Mouse (Mus musculus): ENCODE measurements around the gene Syne1. TPM values are rescaled to one million over a fixed set of nuclear protein-coding genes. Genes with fewer than 3 reads are reported as not detected.

Gene Syne1
- polyA plus RNA-seq, 1 experiment from 2014 or later, result 17.8 TPM

- Histone ChIP-seq H3K27ac (replicated peaks; ENCODE audit: low read depth, low read length) (no peak overlapping the region), H3K27me3 (ENCODE audit: control insufficient read depth, insufficient read depth, low read length) (no peaks in the 10 kb centered on the region), H3K36me3 (ENCODE audit: control insufficient read depth, insufficient read depth, low read length) (0 out of 2 replicates have a peak, but pooled peaks cover 2% of the 10 kb centered on the region), H3K9me3 (ENCODE audit: control insufficient read depth, low read length) (no peaks in the 10 kb centered on the region), H3K9ac (replicated peaks; ENCODE audit: low read length) (no peak overlapping the region), H3K4me2 (ENCODE audit: low read length) (no peak overlapping the region), H3K4me3 (replicated peaks; ENCODE audit: low read depth, low read length) (no peak overlapping the region), H3K4me1 (ENCODE audit: control insufficient read depth, insufficient read depth, low read length) (no peaks in the 10 kb centered on the region)
- DNase-seq (no peak), ATAC-seq (ENCODE audit: low FRiP score, low TSS enrichment) (no peak)
These were observed 297.5 kb downstream of the Syne1 start for GRCm38 (mm10) chr10:5253752-5254151.

GRCm38 (mm10) chr10:5250702-5251101, 300.6 kb downstream of the Syne1 start:
- H3K9me3 ChIP-seq (ENCODE audit: control insufficient read depth, low read length), result no peaks in the 10 kb centered on the region
- ATAC-seq (ENCODE audit: low FRiP score, low TSS enrichment) (no peak), DNase-seq (no peak)
- WGBS, result 84% methylated on average over 10 of the region's 10 CpGs
- H3K27ac ChIP-seq (replicated peaks; ENCODE audit: low read depth, low read length), result no peak overlapping the region
- no peaks in the 10 kb centered on the region for H3K36me3 ChIP-seq (ENCODE audit: control insufficient read depth, insufficient read depth, low read length)
- H3K4me1 ChIP-seq (ENCODE audit: control insufficient read depth, insufficient read depth, low read length), result no peaks in the 10 kb centered on the region
- H3K4me2 ChIP-seq (ENCODE audit: low read length), result no peak overlapping the region
- no peaks in the 10 kb centered on the region for H3K27me3 ChIP-seq (ENCODE audit: control insufficient read depth, insufficient read depth, low read length)
- no peak overlapping the region for H3K4me3 ChIP-seq (replicated peaks; ENCODE audit: low read depth, low read length)
- H3K9ac ChIP-seq (replicated peaks; ENCODE audit: low read length), result no peak overlapping the region

GRCm38 (mm10) chr10:5239680-5240079, 311.6 kb downstream of the Syne1 start:
- no peak for DNase-seq
- WGBS, result 53% methylated on average over 4 of the region's 4 CpGs

GRCm38 (mm10) chr10:5236926-5237325, 314.4 kb downstream of the Syne1 start:
- Histone ChIP-seq H3K9ac (replicated peaks; ENCODE audit: low read length) (no peak overlapping the region), H3K4me1 (ENCODE audit: control insufficient read depth, insufficient read depth, low read length) (no peaks in the 10 kb centered on the region), H3K9me3 (ENCODE audit: control insufficient read depth, low read length) (no peaks in the 10 kb centered on the region), H3K27me3 (ENCODE audit: control insufficient read depth, insufficient read depth, low read length) (no peaks in the 10 kb centered on the region), H3K4me2 (ENCODE audit: low read length) (no peak overlapping the region), H3K27ac (replicated peaks; ENCODE audit: low read depth, low read length) (no peak overlapping the region), H3K4me3 (replicated peaks; ENCODE audit: low read depth, low read length) (no peak overlapping the region), H3K36me3 (ENCODE audit: control insufficient read depth, insufficient read depth, low read length) (no peaks in the 10 kb centered on the region)
- DNase-seq (no peak), ATAC-seq (ENCODE audit: low FRiP score, low TSS enrichment) (no peak)
- 36% methylated on average over 4 of the region's 4 CpGs for WGBS

More at GRCm38 (mm10) chr10:5239680-5240079, 311.6 kb downstream of the Syne1 start:
- Histone ChIP-seq H3K9me3 (ENCODE audit: control insufficient read depth, low read length) (no peaks in the 10 kb centered on the region), H3K27me3 (ENCODE audit: control insufficient read depth, insufficient read depth, low read length) (no peaks in the 10 kb centered on the region), H3K36me3 (ENCODE audit: control insufficient read depth, insufficient read depth, low read length) (no peaks in the 10 kb centered on the region), H3K9ac (replicated peaks; ENCODE audit: low read length) (no peak overlapping the region), H3K4me1 (ENCODE audit: control insufficient read depth, insufficient read depth, low read length) (no peaks in the 10 kb centered on the region), H3K27ac (replicated peaks; ENCODE audit: low read depth, low read length) (no peak overlapping the region), H3K4me3 (replicated peaks; ENCODE audit: low read depth, low read length) (no peak overlapping the region), H3K4me2 (ENCODE audit: low read length) (no peak overlapping the region)
- no peak for ATAC-seq (ENCODE audit: low FRiP score, low TSS enrichment)

GRCm38 (mm10) chr10:5236171-5236570, 315.1 kb downstream of the Syne1 start:
- no peak overlapping the region for H3K4me2 ChIP-seq (ENCODE audit: low read length)
- H3K27ac ChIP-seq (replicated peaks; ENCODE audit: low read depth, low read length), result no peak overlapping the region
- no peak for ATAC-seq (ENCODE audit: low FRiP score, low TSS enrichment)

GRCm38 (mm10) chr10:5234721-5235501, 316.4 kb downstream of the Syne1 start:
- no peak for DNase-seq
- no peak for ATAC-seq (ENCODE audit: low FRiP score, low TSS enrichment)
- WGBS, result 85% methylated on average over 9 of the region's 9 CpGs

More at GRCm38 (mm10) chr10:5236171-5236570, 315.1 kb downstream of the Syne1 start:
- Histone ChIP-seq H3K9me3 (ENCODE audit: control insufficient read depth, low read length) (no peaks in the 10 kb centered on the region), H3K27me3 (ENCODE audit: control insufficient read depth, insufficient read depth, low read length) (no peaks in the 10 kb centered on the region), H3K9ac (replicated peaks; ENCODE audit: low read length) (no peak overlapping the region), H3K4me3 (replicated peaks; ENCODE audit: low read depth, low read length) (no peak overlapping the region), H3K4me1 (ENCODE audit: control insufficient read depth, insufficient read depth, low read length) (no peaks in the 10 kb centered on the region), H3K36me3 (ENCODE audit: control insufficient read depth, insufficient read depth, low read length) (no peaks in the 10 kb centered on the region)
- 83% methylated on average over 3 of the region's 3 CpGs for WGBS
- no peak for DNase-seq

GRCm38 (mm10) chr10:5229129-5229528, 322.2 kb downstream of the Syne1 start:
- ATAC-seq (ENCODE audit: low FRiP score, low TSS enrichment), result no peak
- Histone ChIP-seq H3K27me3 (ENCODE audit: control insufficient read depth, insufficient read depth, low read length) (no peaks in the 10 kb centered on the region), H3K9ac (replicated peaks; ENCODE audit: low read length) (no peak overlapping the region), H3K27ac (replicated peaks; ENCODE audit: low read depth, low read length) (no peak overlapping the region), H3K9me3 (ENCODE audit: control insufficient read depth, low read length) (no peaks in the 10 kb centered on the region), H3K4me1 (ENCODE audit: control insufficient read depth, insufficient read depth, low read length) (no peaks in the 10 kb centered on the region), H3K4me2 (ENCODE audit: low read length) (no peak overlapping the region), H3K4me3 (replicated peaks; ENCODE audit: low read depth, low read length) (no peak overlapping the region), H3K36me3 (ENCODE audit: control insufficient read depth, insufficient read depth, low read length) (no peaks in the 10 kb centered on the region)
- DNase-seq, result no peak
- WGBS, result 94% methylated on average over 8 of the region's 8 CpGs

More at GRCm38 (mm10) chr10:5234721-5235501, 316.4 kb downstream of the Syne1 start:
- Histone ChIP-seq H3K9me3 (ENCODE audit: control insufficient read depth, low read length) (no peaks in the 10 kb centered on the region), H3K9ac (replicated peaks; ENCODE audit: low read length) (no peak overlapping the region), H3K4me2 (ENCODE audit: low read length) (no peak overlapping the region), H3K4me3 (replicated peaks; ENCODE audit: low read depth, low read length) (no peak overlapping the region), H3K4me1 (ENCODE audit: control insufficient read depth, insufficient read depth, low read length) (no peaks in the 10 kb centered on the region), H3K36me3 (ENCODE audit: control insufficient read depth, insufficient read depth, low read length) (no peaks in the 10 kb centered on the region), H3K27ac (replicated peaks; ENCODE audit: low read depth, low read length) (no peak overlapping the region), H3K27me3 (ENCODE audit: control insufficient read depth, insufficient read depth, low read length) (no peaks in the 10 kb centered on the region)

- H3K27ac ChIP-seq (replicated peaks; ENCODE audit: low read depth, low read length), result no peak overlapping the region
- no peak overlapping the region for H3K4me3 ChIP-seq (replicated peaks; ENCODE audit: low read depth, low read length)
- H3K4me1 ChIP-seq (ENCODE audit: control insufficient read depth, insufficient read depth, low read length), result no peaks in the 10 kb centered on the region
- DNase-seq, result no peak
- no peak for ATAC-seq (ENCODE audit: low FRiP score, low TSS enrichment)
- H3K9ac ChIP-seq (replicated peaks; ENCODE audit: low read length), result no peak overlapping the region
- no peaks in the 10 kb centered on the region for H3K9me3 ChIP-seq (ENCODE audit: control insufficient read depth, low read length)
- no peak overlapping the region for H3K4me2 ChIP-seq (ENCODE audit: low read length)
- H3K27me3 ChIP-seq (ENCODE audit: control insufficient read depth, insufficient read depth, low read length), result no peaks in the 10 kb centered on the region
- no peaks in the 10 kb centered on the region for H3K36me3 ChIP-seq (ENCODE audit: control insufficient read depth, insufficient read depth, low read length)
- WGBS, result 82% methylated on average over 20 of the region's 20 CpGs
These were observed 323.7 kb downstream of the Syne1 start for GRCm38 (mm10) chr10:5227395-5228076.

- ATAC-seq (ENCODE audit: low FRiP score, low TSS enrichment) (no peak), DNase-seq (no peak)
- no peaks in the 10 kb centered on the region for H3K4me1 ChIP-seq (ENCODE audit: control insufficient read depth, insufficient read depth, low read length)
- no peaks in the 10 kb centered on the region for H3K36me3 ChIP-seq (ENCODE audit: control insufficient read depth, insufficient read depth, low read length)
- H3K9me3 ChIP-seq (ENCODE audit: control insufficient read depth, low read length), result no peaks in the 10 kb centered on the region
- H3K9ac ChIP-seq (replicated peaks; ENCODE audit: low read length), result no peak overlapping the region
- WGBS, result 12% methylated on average over 1 of the region's 1 CpGs
- no peaks in the 10 kb centered on the region for H3K27me3 ChIP-seq (ENCODE audit: control insufficient read depth, insufficient read depth, low read length)
- H3K4me2 ChIP-seq (ENCODE audit: low read length), result no peak overlapping the region
- H3K4me3 ChIP-seq (replicated peaks; ENCODE audit: low read depth, low read length), result no peak overlapping the region
- no peak overlapping the region for H3K27ac ChIP-seq (replicated peaks; ENCODE audit: low read depth, low read length)
These were observed 335.3 kb downstream of the Syne1 start for GRCm38 (mm10) chr10:5215943-5216342.
